Mouse (Mus musculus): ENCODE results near the gene Ube2cbp. TPM values are rescaled to one million over a fixed set of nuclear protein-coding genes. Genes with fewer than 3 reads are reported as not detected.
A peak's percentile ranks its signal among the peaks of the same experiment; 100 is the strongest.

Gene Ube2cbp
- polyA plus RNA-seq, 1 experiment from 2014 or later: 6.5 TPM

DNA sequence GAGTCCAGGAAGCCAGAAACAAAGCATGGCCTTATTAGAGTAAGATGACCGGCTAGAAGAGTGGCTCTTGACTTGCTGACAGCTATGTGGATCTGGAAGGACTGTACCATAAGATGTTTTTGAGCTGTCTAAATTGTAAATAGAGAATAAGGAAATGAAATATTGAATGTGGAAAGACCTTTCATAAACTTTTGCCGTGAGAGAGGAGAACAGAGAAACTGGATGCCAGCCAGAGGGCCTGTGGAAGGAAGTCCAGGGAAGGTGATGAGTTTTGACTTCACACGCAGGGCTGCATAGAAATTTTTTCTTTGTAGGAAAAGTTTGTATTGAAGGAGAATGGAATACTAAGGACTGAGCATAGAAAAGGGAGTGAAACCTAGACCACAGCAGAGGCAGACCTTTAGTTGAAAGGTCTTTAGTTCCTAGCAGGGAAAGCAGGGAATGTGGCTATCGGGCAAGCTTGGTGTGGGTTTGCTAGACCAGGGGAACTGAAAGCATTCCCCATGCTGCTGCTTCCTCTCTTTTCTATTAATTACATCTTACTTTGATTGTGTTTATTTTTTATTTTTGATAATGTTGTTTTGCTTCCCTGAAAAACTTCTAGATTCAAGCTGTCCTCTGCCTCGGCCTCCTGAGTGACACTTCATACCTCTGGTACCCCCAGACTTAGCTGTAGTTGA is 13.8 kb upstream of the Ube2cbp start:
- WGBS: 90% methylated on average over 5 of the region's 5 CpGs
- Histone ChIP-seq H3K9me3 (ENCODE audit: control insufficient read depth, low read length) (no peaks in the 10 kb centered on the region), H3K4me3 (ENCODE audit: low read depth, low read length) (no peak overlapping the region), H3K9ac (ENCODE audit: low read length) (no peak overlapping the region), H3K4me1 (replicated peaks; ENCODE audit: control insufficient read depth, insufficient read depth, low read length) (no peaks in the 10 kb centered on the region), H3K36me3 (ENCODE audit: control insufficient read depth, insufficient read depth, low read length) (no peaks in the 10 kb centered on the region), H3K4me2 (ENCODE audit: low read depth, low read length, severe bottlenecking) (no peak overlapping the region), H3K27ac (ENCODE audit: low read depth, low read length) (no peak overlapping the region), H3K27me3 (ENCODE audit: control insufficient read depth, insufficient read depth, low read length) (no peaks in the 10 kb centered on the region)
- DNase-seq (ENCODE audit: low spot score) (no peak), ATAC-seq (replicated peaks; ENCODE audit: low FRiP score) (no peak)

DNA sequence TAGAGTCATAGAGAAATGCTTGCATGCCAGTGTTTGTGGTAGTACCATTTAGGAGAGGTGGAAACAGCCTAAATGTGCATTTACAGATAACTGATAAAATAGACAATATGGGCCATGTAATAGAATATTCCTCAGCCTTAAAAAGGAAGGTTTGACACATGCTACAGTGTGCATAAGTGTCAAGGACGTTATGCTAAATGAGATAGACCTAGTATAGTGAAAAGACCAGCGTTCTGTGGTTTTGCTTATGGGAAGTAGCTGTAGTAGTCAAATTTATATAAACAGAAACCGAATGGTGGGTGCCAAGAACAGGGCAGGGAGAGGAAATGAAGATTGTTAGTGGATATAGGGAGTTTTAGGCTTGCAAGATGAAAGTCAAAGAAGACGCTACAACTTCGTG is 12.0 kb upstream of the Ube2cbp start:
- H3K9me3 ChIP-seq (ENCODE audit: control insufficient read depth, low read length): no peaks in the 10 kb centered on the region
- H3K4me2 ChIP-seq (ENCODE audit: low read depth, low read length, severe bottlenecking): no peak overlapping the region
- 85% methylated on average over 5 of the region's 5 CpGs for WGBS
- H3K4me3 ChIP-seq (ENCODE audit: low read depth, low read length): no peak overlapping the region
- ATAC-seq (replicated peaks; ENCODE audit: low FRiP score) (no peak), DNase-seq (ENCODE audit: low spot score) (no peak)
- 0 out of 2 replicates have a peak, but pooled peaks cover 1% of the 10 kb centered on the region for H3K4me1 ChIP-seq (replicated peaks; ENCODE audit: control insufficient read depth, insufficient read depth, low read length)
- no peaks in the 10 kb centered on the region for H3K27me3 ChIP-seq (ENCODE audit: control insufficient read depth, insufficient read depth, low read length)
- no peaks in the 10 kb centered on the region for H3K36me3 ChIP-seq (ENCODE audit: control insufficient read depth, insufficient read depth, low read length)
- H3K27ac ChIP-seq (ENCODE audit: low read depth, low read length): no peak overlapping the region
- no peak overlapping the region for H3K9ac ChIP-seq (ENCODE audit: low read length)

DNA sequence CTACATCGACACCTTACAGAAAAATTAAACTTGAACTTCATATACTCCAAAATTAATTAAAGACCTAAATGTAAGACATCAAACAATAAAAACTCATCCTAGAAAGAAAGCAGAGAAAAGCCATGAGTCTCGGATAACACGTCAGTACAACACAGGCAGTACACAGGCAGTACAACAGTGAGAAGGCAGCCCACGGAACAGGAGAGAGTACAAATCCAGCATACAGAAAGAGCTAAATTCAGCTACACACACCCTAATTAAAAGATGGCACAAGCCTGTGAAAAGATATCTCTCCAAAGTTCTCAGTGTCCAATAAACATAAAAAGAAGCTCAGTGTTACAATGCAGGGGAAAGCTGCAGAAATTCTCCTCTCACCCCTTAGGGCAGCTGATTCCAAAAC is 11.2 kb upstream of the Ube2cbp start:
- H3K9ac ChIP-seq (ENCODE audit: low read length): no peak overlapping the region
- H3K4me1 ChIP-seq (replicated peaks; ENCODE audit: control insufficient read depth, insufficient read depth, low read length): 0 out of 2 replicates have a peak, but pooled peaks cover 1% of the 10 kb centered on the region
- H3K9me3 ChIP-seq (ENCODE audit: control insufficient read depth, low read length): no peaks in the 10 kb centered on the region
- H3K36me3 ChIP-seq (ENCODE audit: control insufficient read depth, insufficient read depth, low read length): no peaks in the 10 kb centered on the region
- H3K27me3 ChIP-seq (ENCODE audit: control insufficient read depth, insufficient read depth, low read length): no peaks in the 10 kb centered on the region
- WGBS: 90% methylated on average over 4 of the region's 4 CpGs
- DNase-seq (ENCODE audit: low spot score): no peak
- H3K4me2 ChIP-seq (ENCODE audit: low read depth, low read length, severe bottlenecking): no peak overlapping the region
- no peak for ATAC-seq (replicated peaks; ENCODE audit: low FRiP score)
- no peak overlapping the region for H3K4me3 ChIP-seq (ENCODE audit: low read depth, low read length)
- no peak overlapping the region for H3K27ac ChIP-seq (ENCODE audit: low read depth, low read length)

DNA sequence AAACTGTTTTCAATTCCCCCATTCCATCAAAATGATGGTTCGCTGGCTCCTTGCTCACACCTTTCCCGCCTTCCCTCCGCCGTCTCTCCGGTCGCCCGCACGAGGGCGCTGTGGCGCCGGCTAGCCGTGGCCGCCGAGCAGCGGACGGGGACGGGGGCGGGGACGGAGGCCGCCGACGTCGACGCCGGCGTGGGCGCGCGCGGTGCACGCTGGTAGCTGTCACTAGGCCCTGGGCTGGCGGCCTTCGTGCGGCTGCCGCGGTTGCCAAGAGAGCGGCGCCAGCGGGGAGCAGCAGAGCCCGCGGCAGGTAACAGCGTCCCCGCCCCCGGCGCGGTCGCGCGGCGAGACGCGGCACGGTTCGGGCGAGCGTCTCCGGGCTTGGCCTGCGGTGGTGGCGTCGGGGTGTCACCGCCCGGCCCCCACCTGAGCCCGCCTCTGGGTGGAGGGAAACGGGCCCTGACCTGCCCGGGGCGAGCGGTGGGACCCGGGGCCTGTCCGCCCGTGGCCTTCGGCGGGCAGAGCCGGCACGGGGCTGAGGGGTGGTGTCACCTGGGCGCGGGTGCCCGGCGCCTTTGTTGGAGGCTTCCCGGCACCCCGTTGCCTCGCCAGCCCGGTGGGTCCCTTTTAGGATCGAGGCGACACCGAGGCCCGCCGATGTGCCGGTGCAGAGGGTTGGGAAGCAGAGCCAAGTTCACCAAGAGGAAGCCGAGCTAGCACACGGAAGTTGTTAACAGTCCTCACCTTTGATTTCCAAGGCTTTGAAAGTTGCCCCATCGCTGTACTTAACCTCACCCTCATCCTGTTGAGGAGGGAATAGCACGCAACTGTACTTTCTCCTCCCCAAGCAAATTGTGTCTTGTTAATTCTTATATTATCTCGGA is 2.5 kb upstream of the Ube2cbp start, which contains the start of gene Dop1a:
Gene Dop1a (plus strand): TSS at position 165 of the 881 bp plus-strand sequence.
- peak within 1 kb of the TSS; percentile 82 for H3K9ac ChIP-seq (ENCODE audit: low read length)
- peak; percentile 96 for DNase-seq (ENCODE audit: low spot score)
- H3K9me3 ChIP-seq (ENCODE audit: control insufficient read depth, low read length): no peaks in the 10 kb centered on the region
- H3K4me1 ChIP-seq (replicated peaks; ENCODE audit: control insufficient read depth, insufficient read depth, low read length): no peaks in the 10 kb centered on the region; the same call in 1 of the 2 replicates
- peak within 1 kb of the TSS; percentile 6; the same call in 1 of the 2 replicates for H3K27ac ChIP-seq (ENCODE audit: low read depth, low read length)
- ATAC-seq (replicated peaks; ENCODE audit: low FRiP score): peak; percentile 95
- peaks cover 6% of the 10 kb centered on the region; the same call in 1 of the 2 replicates for H3K27me3 ChIP-seq (ENCODE audit: control insufficient read depth, insufficient read depth, low read length)
- no peaks in the 10 kb centered on the region for H3K36me3 ChIP-seq (ENCODE audit: control insufficient read depth, insufficient read depth, low read length)
- peak within 1 kb of the TSS; percentile 78 for H3K4me3 ChIP-seq (ENCODE audit: low read depth, low read length)
- under 1% methylated on average over 74 of the region's 93 CpGs for WGBS
- H3K4me2 ChIP-seq (ENCODE audit: low read depth, low read length, severe bottlenecking): peak within 1 kb of the TSS; percentile 90

DNA sequence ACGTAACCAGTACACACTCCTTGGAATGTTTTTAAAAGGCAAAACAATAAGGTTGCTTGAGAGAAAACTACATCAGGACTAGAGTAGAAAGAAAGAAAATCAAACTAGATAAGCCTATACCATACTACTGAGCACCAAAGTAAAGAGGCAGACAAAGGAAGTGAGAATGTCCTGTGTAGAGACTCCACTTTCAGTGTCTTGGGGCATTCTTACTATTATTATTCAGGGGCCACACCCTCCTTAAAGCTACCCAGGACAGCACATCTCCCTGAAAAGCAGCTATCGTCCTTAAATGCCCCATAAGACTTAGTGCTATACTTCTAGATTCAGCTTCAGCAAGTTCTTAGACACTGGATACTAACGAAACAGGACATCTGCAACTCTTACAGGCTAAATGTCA is 11.1 kb downstream of the Ube2cbp start:
- WGBS: 81% methylated on average over 3 of the region's 3 CpGs
- Histone ChIP-seq H3K27me3 (ENCODE audit: control insufficient read depth, insufficient read depth, low read length) (0 out of 2 replicates have a peak, but pooled peaks cover 3% of the 10 kb centered on the region), H3K9me3 (ENCODE audit: control insufficient read depth, low read length) (no peaks in the 10 kb centered on the region), H3K4me2 (ENCODE audit: low read depth, low read length, severe bottlenecking) (no peak overlapping the region), H3K4me1 (replicated peaks; ENCODE audit: control insufficient read depth, insufficient read depth, low read length) (peaks cover 2% of the 10 kb centered on the region; the same call in 1 of the 2 replicates), H3K27ac (ENCODE audit: low read depth, low read length) (no peak overlapping the region), H3K4me3 (ENCODE audit: low read depth, low read length) (no peak overlapping the region), H3K9ac (ENCODE audit: low read length) (no peak overlapping the region), H3K36me3 (ENCODE audit: control insufficient read depth, insufficient read depth, low read length) (no peaks in the 10 kb centered on the region)
- no peak for DNase-seq (ENCODE audit: low spot score)
- no peak for ATAC-seq (replicated peaks; ENCODE audit: low FRiP score)

DNA sequence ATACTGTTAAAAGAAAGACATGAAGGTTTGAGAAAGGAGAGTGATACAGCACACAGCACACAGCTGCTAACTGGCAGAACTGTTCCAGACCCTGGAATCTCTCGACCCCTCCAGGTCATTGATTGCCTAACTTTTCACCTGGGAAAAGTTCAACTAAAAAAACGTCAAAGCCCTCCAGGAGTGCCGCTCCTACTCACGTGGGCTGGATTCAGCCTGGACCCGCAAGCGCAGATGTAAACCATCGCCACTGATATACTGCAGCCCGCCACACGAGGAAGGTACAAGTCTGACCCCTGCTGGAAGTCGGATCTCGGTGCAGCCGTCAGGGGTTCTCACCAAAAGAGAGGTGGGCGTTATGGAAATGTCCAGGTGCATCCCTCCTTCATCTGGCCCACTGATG is 13.1 kb downstream of the Ube2cbp start:
- Histone ChIP-seq H3K4me1 (replicated peaks; ENCODE audit: control insufficient read depth, insufficient read depth, low read length) (peaks cover 2% of the 10 kb centered on the region; the same call in 1 of the 2 replicates), H3K27me3 (ENCODE audit: control insufficient read depth, insufficient read depth, low read length) (0 out of 2 replicates have a peak, but pooled peaks cover 3% of the 10 kb centered on the region), H3K36me3 (ENCODE audit: control insufficient read depth, insufficient read depth, low read length) (no peaks in the 10 kb centered on the region), H3K4me3 (ENCODE audit: low read depth, low read length) (no peak overlapping the region), H3K27ac (ENCODE audit: low read depth, low read length) (no peak overlapping the region), H3K4me2 (ENCODE audit: low read depth, low read length, severe bottlenecking) (peak overlapping the region; percentile 39; the same call in 1 of the 2 replicates), H3K9me3 (ENCODE audit: control insufficient read depth, low read length) (no peaks in the 10 kb centered on the region), H3K9ac (ENCODE audit: low read length) (peak overlapping the region; percentile 35; the same call in 1 of the 2 replicates)
- DNase-seq (ENCODE audit: low spot score) (peak; percentile 83), ATAC-seq (replicated peaks; ENCODE audit: low FRiP score) (peak; percentile 82)
- under 1% methylated on average over 13 of the region's 13 CpGs for WGBS

DNA sequence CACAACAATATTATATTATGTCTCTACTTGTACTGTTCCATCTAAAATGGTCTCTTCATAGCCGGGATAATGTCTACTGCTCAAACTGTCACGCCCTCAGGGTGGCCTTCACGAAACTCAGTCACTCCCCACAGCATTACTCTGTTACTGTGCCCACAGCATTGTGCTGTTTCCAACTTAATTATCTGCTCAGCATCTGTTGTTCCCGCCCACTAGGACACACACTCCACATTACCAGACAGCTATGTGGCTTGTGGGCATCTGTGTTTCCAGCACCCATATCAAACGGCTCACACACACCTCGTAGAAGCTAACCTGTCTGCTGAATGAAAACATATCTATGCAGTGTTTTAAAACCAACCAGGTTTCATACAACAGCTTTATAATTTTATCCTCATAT is 13.7 kb downstream of the Ube2cbp start:
- no peaks in the 10 kb centered on the region for H3K36me3 ChIP-seq (ENCODE audit: control insufficient read depth, insufficient read depth, low read length)
- no peaks in the 10 kb centered on the region for H3K9me3 ChIP-seq (ENCODE audit: control insufficient read depth, low read length)
- ATAC-seq (replicated peaks; ENCODE audit: low FRiP score) (no peak; the same call in 1 of the 2 replicates), DNase-seq (ENCODE audit: low spot score) (no peak)
- 0 out of 2 replicates have a peak, but pooled peaks cover 3% of the 10 kb centered on the region for H3K27me3 ChIP-seq (ENCODE audit: control insufficient read depth, insufficient read depth, low read length)
- H3K4me2 ChIP-seq (ENCODE audit: low read depth, low read length, severe bottlenecking): no peak overlapping the region
- H3K4me3 ChIP-seq (ENCODE audit: low read depth, low read length): no peak overlapping the region
- H3K9ac ChIP-seq (ENCODE audit: low read length): no peak overlapping the region
- H3K27ac ChIP-seq (ENCODE audit: low read depth, low read length): no peak overlapping the region
- 48% methylated on average over 6 of the region's 6 CpGs for WGBS
- H3K4me1 ChIP-seq (replicated peaks; ENCODE audit: control insufficient read depth, insufficient read depth, low read length): peaks cover 2% of the 10 kb centered on the region; the same call in 1 of the 2 replicates

DNA sequence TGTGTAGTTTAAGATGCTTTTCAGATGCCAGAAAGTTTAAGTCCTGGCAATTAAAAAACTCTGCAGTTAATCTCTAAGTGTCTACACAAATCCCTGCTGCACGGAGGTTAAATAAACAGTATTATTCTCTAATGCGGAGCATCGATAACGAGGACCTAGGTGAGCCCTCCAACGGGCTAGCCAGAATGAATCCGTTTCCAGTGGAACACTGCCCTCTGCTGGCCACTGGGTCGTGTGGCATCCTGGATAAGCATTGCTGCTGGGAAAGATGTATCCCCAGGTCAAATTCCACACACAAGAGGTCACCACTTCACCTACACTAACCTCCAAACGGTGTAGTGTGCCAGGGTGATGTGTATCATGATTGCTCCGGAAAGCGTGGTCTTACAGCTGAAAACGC is 15.2 kb downstream of the Ube2cbp start:
- H3K4me2 ChIP-seq (ENCODE audit: low read depth, low read length, severe bottlenecking): no peak overlapping the region
- H3K4me3 ChIP-seq (ENCODE audit: low read depth, low read length): no peak overlapping the region
- H3K27ac ChIP-seq (ENCODE audit: low read depth, low read length): no peak overlapping the region
- 6% methylated on average over 11 of the region's 11 CpGs for WGBS
- DNase-seq (ENCODE audit: low spot score) (peak; percentile 90), ATAC-seq (replicated peaks; ENCODE audit: low FRiP score) (peak; percentile 62)
- H3K27me3 ChIP-seq (ENCODE audit: control insufficient read depth, insufficient read depth, low read length): 0 out of 2 replicates have a peak, but pooled peaks cover 3% of the 10 kb centered on the region
- no peaks in the 10 kb centered on the region for H3K36me3 ChIP-seq (ENCODE audit: control insufficient read depth, insufficient read depth, low read length)
- no peak overlapping the region for H3K9ac ChIP-seq (ENCODE audit: low read length)
- peaks cover 2% of the 10 kb centered on the region; the same call in 1 of the 2 replicates for H3K4me1 ChIP-seq (replicated peaks; ENCODE audit: control insufficient read depth, insufficient read depth, low read length)
- H3K9me3 ChIP-seq (ENCODE audit: control insufficient read depth, low read length): no peaks in the 10 kb centered on the region; the same call in 1 of the 2 replicates

All from forebrain, embryonic 11.5 days (tissue).